In the genomic region with DNA sequence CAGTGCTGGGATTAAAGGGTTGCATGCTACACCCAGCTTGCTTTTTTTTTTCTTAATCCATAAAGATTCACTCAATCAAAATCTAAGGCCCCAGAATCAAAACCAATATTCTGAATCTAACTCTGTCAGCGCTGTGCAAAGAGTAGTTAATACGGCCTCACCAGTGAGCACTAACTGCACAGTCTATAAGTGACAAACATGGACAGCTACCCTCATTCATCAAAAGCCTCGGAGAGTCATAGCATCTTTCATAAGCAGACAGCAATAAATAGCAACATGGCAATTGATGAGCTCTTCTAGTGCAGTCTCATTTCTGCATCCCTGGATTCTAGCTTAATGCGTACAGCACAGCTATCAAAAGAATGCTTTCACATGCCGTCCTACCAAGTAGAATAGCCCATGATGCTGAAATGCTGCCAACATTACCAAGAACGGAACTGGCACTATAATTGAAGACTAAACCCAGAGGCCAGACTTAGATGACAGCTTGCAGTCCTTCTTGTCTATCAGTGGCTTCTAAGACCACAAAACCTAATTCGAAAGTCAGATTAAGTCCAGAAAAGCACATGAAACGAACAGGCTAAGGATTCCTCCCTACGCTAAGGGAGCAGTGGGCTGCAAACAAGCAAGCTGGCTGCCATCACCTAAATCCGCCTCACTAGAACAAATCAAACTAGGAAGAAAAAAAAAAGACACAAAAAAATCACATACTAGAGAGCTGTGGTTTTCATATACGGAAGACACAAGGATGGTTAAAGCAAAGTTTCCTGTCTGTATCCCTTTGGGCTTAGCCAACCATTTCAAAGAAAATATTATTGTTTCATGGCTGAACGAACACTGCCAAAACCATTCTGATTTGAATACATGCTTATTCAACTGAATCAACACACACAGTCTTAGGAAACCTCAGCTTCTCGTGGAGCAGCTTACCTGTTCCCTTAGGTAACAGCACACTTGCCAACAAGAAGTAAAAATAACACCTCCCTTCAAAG, we compare ENCODE assay signal across 12 mouse cellular contexts. TPM values are rescaled to one million over a fixed set of nuclear protein-coding genes. Genes with fewer than 3 reads are reported as not detected.
DNase-seq lines count a peak whose midpoint lies in the region; ATAC-seq lines count a peak whose summit lies in the region.
"Had no signal": no experiment of that assay in that cellular context is flagged by ENCODE, and none has a peak within 500 bp of the region (broad histone marks: within the 10 kb centered on the region; RNA-seq: fewer than 3 reads in every experiment).

No protein-coding gene starts in this region.

- no peaks in the 10 kb centered on the region for H3K9me3 ChIP-seq in midbrain, embryonic 15.5 days
- no peaks in the 10 kb centered on the region for H3K9me3 ChIP-seq in intestine, embryonic 15.5 days
- H3K9me3 ChIP-seq: liver, embryonic 13.5 days had no signal

- H3K4me3 ChIP-seq in midbrain, embryonic 15.5 days, result no peak overlapping the region
- no peak overlapping the region for H3K4me3 ChIP-seq in intestine, embryonic 15.5 days (replicated peaks)
- H3K4me3 ChIP-seq: erythroblast, embryonic 14.5 days; liver, embryonic 13.5 days had no signal

- intact Hi-C loops in left cerebral cortex, postnatal 14 days (cut with DNase I), result loop anchor here (2.0 kb wide), 1 partner anchor 54 kb away; no protein-coding TSS in a partner anchor
- intact Hi-C loops in left cerebral cortex, postnatal 10 days (cut with DNase I), result loop anchor here (2.0 kb wide), 1 partner anchor 54 kb away; no protein-coding TSS in a partner anchor

- H3K27me3 ChIP-seq in midbrain, embryonic 15.5 days (replicated peaks), result no peaks in the 10 kb centered on the region
- H3K27me3 ChIP-seq in intestine, embryonic 15.5 days (replicated peaks), result no peaks in the 10 kb centered on the region
- H3K27me3 ChIP-seq: liver, embryonic 13.5 days had no signal

- no peaks in the 10 kb centered on the region for H3K36me3 ChIP-seq in midbrain, embryonic 15.5 days (replicated peaks)
- no peaks in the 10 kb centered on the region for H3K36me3 ChIP-seq in intestine, embryonic 15.5 days
- H3K36me3 ChIP-seq: liver, embryonic 13.5 days had no signal

- peak overlapping the region; percentile 28 for H3K4me2 ChIP-seq in midbrain, embryonic 15.5 days
- no peak overlapping the region for H3K4me2 ChIP-seq in intestine, embryonic 15.5 days (replicated peaks)
- H3K4me2 ChIP-seq: liver, embryonic 13.5 days had no signal

- peak overlapping the region; percentile 32 for H3K27ac ChIP-seq in midbrain, embryonic 15.5 days
- H3K27ac ChIP-seq in intestine, embryonic 15.5 days, result no peak overlapping the region
- H3K27ac ChIP-seq: liver, embryonic 13.5 days had no signal

- H3K4me1 ChIP-seq in midbrain, embryonic 15.5 days, result peaks cover 25% of the 10 kb centered on the region
- no peaks in the 10 kb centered on the region for H3K4me1 ChIP-seq in intestine, embryonic 15.5 days (replicated peaks)
- H3K4me1 ChIP-seq: liver, embryonic 13.5 days had no signal

- no peak for DNase-seq in frontal cortex, postnatal 10 days (ENCODE audit: low spot score in 2 of 2)
- DNase-seq in left cerebral cortex, postnatal 14 days (ENCODE audit: low spot score in 2 of 2), result peak; percentile 16 to 32
- no peak for DNase-seq in left cerebral cortex, postnatal 10 days (ENCODE audit: extremely low spot score in 1 of 2, low spot score in 2 of 2)
- peak; percentile 74 for DNase-seq in cerebellum, adult 9-10 months
- no peak for DNase-seq in c-Kit-positive CD71-positive TER-119-positive erythroid progenitor cells, embryonic 14.5 days (ENCODE audit: low spot score)
- DNase-seq: liver, embryonic 13.5 days had no signal

- peak; percentile 47 for ATAC-seq in frontal cortex, adult (ENCODE audit: low TSS enrichment)
- peak; percentile 35; the same call in 1 of the 2 replicates for ATAC-seq in midbrain, embryonic 15.5 days (replicated peaks)
- no peak for ATAC-seq in intestine, embryonic 15.5 days
- ATAC-seq: intestine, embryonic 16.5 days had no signal

- 35% methylated on average over 13 of the region's 13 CpGs for WGBS in midbrain, embryonic 15.5 days
- WGBS in intestine, embryonic 15.5 days, result 80% methylated on average over 13 of the region's 13 CpGs

- no peak overlapping the region for H3K9ac ChIP-seq in midbrain, embryonic 15.5 days
- H3K9ac ChIP-seq in intestine, embryonic 15.5 days, result no peak overlapping the region
- H3K9ac ChIP-seq: liver, embryonic 13.5 days had no signal

RNA-seq across cellular contexts. Expression of gene Rag2, which starts 26.0 kb away (rescaled TPM):
- not detected for total RNA-seq in left cerebral cortex, postnatal 14 days (2021)
- total RNA-seq in left cerebral cortex, postnatal 10 days (2021), result not detected
- polyA plus RNA-seq in midbrain, embryonic 15.5 days (2015; fragmentation: Nextera tagmentation; extraction: Ambion mirVana), result not detected in 2 replicates
- 0.08 and 0.09 TPM in 2 replicates for polyA plus RNA-seq in intestine, embryonic 15.5 days (2015; fragmentation: Nextera tagmentation; extraction: Ambion mirVana)
- polyA plus RNA-seq: C2C12; erythroblast, embryonic 14.5 days had no signal

RNA-seq across cellular contexts. Expression of gene Rag1, which starts 50.8 kb away (rescaled TPM):
- total RNA-seq in left cerebral cortex, postnatal 14 days (2021), result under 1 TPM; 0.27 to 0.37 TPM
- under 1 TPM; 0.34 to 0.51 TPM for total RNA-seq in left cerebral cortex, postnatal 10 days (2021)
- polyA plus RNA-seq in midbrain, embryonic 15.5 days (2015; fragmentation: Nextera tagmentation; extraction: Ambion mirVana), result 0.10 and 0.15 TPM in 2 replicates
- 0.03 TPM in 1 of 2 replicates, not detected in the other for polyA plus RNA-seq in intestine, embryonic 15.5 days (2015; fragmentation: Nextera tagmentation; extraction: Ambion mirVana)
- polyA plus RNA-seq: C2C12; erythroblast, embryonic 14.5 days had no signal

RNA-seq across cellular contexts. Expression of gene B230118H07Rik, which starts 50.8 kb away (rescaled TPM):
- 10 to 100 TPM; 21.2 to 24.3 TPM for total RNA-seq in left cerebral cortex, postnatal 14 days (2021)
- total RNA-seq in left cerebral cortex, postnatal 10 days (2021), result 10 to 100 TPM; 24.7 to 27.9 TPM
- 42.6 and 46.4 TPM in 2 replicates for polyA plus RNA-seq in midbrain, embryonic 15.5 days (2015; fragmentation: Nextera tagmentation; extraction: Ambion mirVana)
- polyA plus RNA-seq in intestine, embryonic 15.5 days (2015; fragmentation: Nextera tagmentation; extraction: Ambion mirVana), result 52.0 and 57.2 TPM in 2 replicates

Comparison
In these comparisons a context has a peak if more than half of its experiments do, and no peak if none do; other contexts are left out.
1. DNase-seq: peak in left cerebral cortex, postnatal 14 days (2 of 2) and cerebellum, adult 9-10 months (single experiment); none in frontal cortex, postnatal 10 days (0 of 2), left cerebral cortex, postnatal 10 days (0 of 2) and c-Kit-positive CD71-positive TER-119-positive erythroid progenitor cells, embryonic 14.5 days (single experiment).